Mouse (Mus musculus): ENCODE measurements around the gene Ace. TPM values are rescaled to one million over a fixed set of nuclear protein-coding genes. Genes with fewer than 3 reads are reported as not detected.

The Ace gene
- polyA plus RNA-seq, 1 experiment from 2014 or later: 0.88 TPM

Other genes starting within 250 kb of the Ace start
- 7.2 and 8.5 TPM in 2 replicates for gene Cyb561, start 14.6 kb upstream of the Ace start, polyA plus RNA-seq (2015; fragmentation: Nextera tagmentation; extraction: Ambion mirVana)
- not detected in 2 replicates for gene Ace3, start 26.7 kb downstream of the Ace start, polyA plus RNA-seq (2015; fragmentation: Nextera tagmentation; extraction: Ambion mirVana)
- gene Kcnh6, start 40.2 kb downstream of the Ace start, polyA plus RNA-seq (2015; fragmentation: Nextera tagmentation; extraction: Ambion mirVana): 1.5 TPM in 2 replicates
- gene Dcaf7, start 68.9 kb downstream of the Ace start, polyA plus RNA-seq (2015; fragmentation: Nextera tagmentation; extraction: Ambion mirVana): 44.0 and 48.3 TPM in 2 replicates
- 10.1 and 11.5 TPM in 2 replicates for gene Taco1, start 98.1 kb downstream of the Ace start, polyA plus RNA-seq (2015; fragmentation: Nextera tagmentation; extraction: Ambion mirVana)
- 13.6 and 16.9 TPM in 2 replicates for gene Map3k3, start 116.7 kb downstream of the Ace start, polyA plus RNA-seq (2015; fragmentation: Nextera tagmentation; extraction: Ambion mirVana)
- gene Gm10840, start 192.9 kb downstream of the Ace start, polyA plus RNA-seq (2015; fragmentation: Nextera tagmentation; extraction: Ambion mirVana): 0.54 and 0.78 TPM in 2 replicates
- gene Limd2, start 192.9 kb downstream of the Ace start, polyA plus RNA-seq (2015; fragmentation: Nextera tagmentation; extraction: Ambion mirVana): 968 and 1,023 TPM in 2 replicates
- 18.9 and 21.6 TPM in 2 replicates for gene Strada, start 234.2 kb downstream of the Ace start, polyA plus RNA-seq (2015; fragmentation: Nextera tagmentation; extraction: Ambion mirVana)
- gene Ccdc47, start 248.4 kb downstream of the Ace start, polyA plus RNA-seq (2015; fragmentation: Nextera tagmentation; extraction: Ambion mirVana): 57.0 and 63.1 TPM in 2 replicates
- 58.3 and 67.8 TPM in 2 replicates for gene Ddx42, start 249.0 kb downstream of the Ace start, polyA plus RNA-seq (2015; fragmentation: Nextera tagmentation; extraction: Ambion mirVana)

All from thymus, postnatal 0 days (tissue).